In the genomic region with DNA sequence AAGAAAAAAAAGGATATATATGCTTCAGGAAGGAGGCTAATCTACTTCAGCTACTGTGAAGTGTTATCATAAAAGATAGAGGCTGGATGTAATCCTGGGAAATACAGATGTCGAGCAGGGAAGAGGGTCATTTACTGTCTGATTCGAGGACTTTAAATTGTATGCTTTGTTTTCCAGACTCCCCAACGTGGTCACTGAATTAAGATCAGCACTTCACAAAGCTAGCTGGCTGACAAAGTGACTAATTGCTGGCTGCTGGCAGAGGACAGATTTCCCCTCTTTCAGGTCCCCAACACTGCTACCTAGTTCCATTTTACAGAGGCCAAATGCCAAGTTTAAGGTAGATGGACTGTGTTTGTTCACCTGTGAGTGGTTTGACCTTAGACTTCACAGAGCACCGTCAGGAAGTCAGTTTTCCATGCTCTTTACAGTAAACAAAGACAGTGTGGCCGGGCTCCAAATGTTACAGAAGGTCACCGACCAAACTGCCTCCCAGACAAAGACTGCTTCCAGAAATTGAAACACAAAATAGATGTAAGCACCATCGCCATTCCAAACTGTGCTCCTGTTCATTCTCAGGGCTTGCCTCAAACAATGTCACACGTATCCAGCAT, we compare ENCODE assay signal across 10 mouse cellular contexts.
DNase-seq lines count a peak whose midpoint lies in the region; ATAC-seq and TF ChIP-seq lines count a peak whose summit lies in the region.
"Had no signal": no experiment of that assay in that cellular context is flagged by ENCODE, and none has a peak within 500 bp of the region (broad histone marks: within the 10 kb centered on the region; RNA-seq: fewer than 3 reads in every experiment).

No protein-coding gene starts in this region.

- H3K4me2 ChIP-seq in heart, embryonic 12.5 days: no peak overlapping the region
- no peak overlapping the region for H3K4me2 ChIP-seq in heart, postnatal 0 days (ENCODE audit: low read depth, low read length)

- no peak for TF ChIP-seq EP300 in heart, adult 2 months (IDR thresholded peaks at IDR 0.05; ENCODE audit: insufficient read depth, low read depth, low read length)
- no peak for TF ChIP-seq EP300 in heart, postnatal 0 days (IDR thresholded peaks at IDR 0.05; ENCODE audit: low read depth)

- H3K4me1 ChIP-seq in heart, adult 2 months (ENCODE audit: control insufficient read depth, insufficient read depth, low read length): peaks cover 4% of the 10 kb centered on the region
- peaks cover 41% of the 10 kb centered on the region for H3K4me1 ChIP-seq in heart, embryonic 12.5 days (replicated peaks)
- peaks cover 21% of the 10 kb centered on the region for H3K4me1 ChIP-seq in heart, postnatal 0 days (ENCODE audit: control insufficient read depth, insufficient read depth)
- H3K4me1 ChIP-seq in limb, embryonic 10.5 days: peaks cover 16% of the 10 kb centered on the region

- no peak for ATAC-seq in heart, embryonic 12.5 days (ENCODE audit: insufficient number of reproducible peaks, low FRiP score)
- 0 out of 2 replicates have a peak, but pooled peaks have one; percentile 19 for ATAC-seq in heart, postnatal 0 days (ENCODE audit: insufficient read depth, low read depth)

- no peak overlapping the region for H3K9ac ChIP-seq in heart, adult 2 months (ENCODE audit: low read depth, low read length)
- no peak overlapping the region for H3K9ac ChIP-seq in heart, embryonic 12.5 days
- no peak overlapping the region for H3K9ac ChIP-seq in heart, postnatal 0 days (replicated peaks; ENCODE audit: low read depth, low read length)

- no peak overlapping the region for H3K4me3 ChIP-seq in heart, adult 2 months
- H3K4me3 ChIP-seq in heart, embryonic 12.5 days: no peak overlapping the region
- no peak overlapping the region for H3K4me3 ChIP-seq in heart, postnatal 0 days (ENCODE audit: low read depth, low read length)
- no peak overlapping the region for H3K4me3 ChIP-seq in limb, embryonic 10.5 days
- H3K4me3 ChIP-seq: myocyte had no signal

- WGBS in heart, adult 2 months: 17% methylated on average over 8 of the region's 8 CpGs
- 29% methylated on average over 8 of the region's 8 CpGs for WGBS in heart, embryonic 12.5 days
- WGBS in heart, postnatal 0 days: 13% methylated on average over 8 of the region's 8 CpGs
- 40% methylated on average over 8 of the region's 8 CpGs for WGBS in limb, embryonic 10.5 days

- TF ChIP-seq POLR2A in heart, adult 2 months (IDR thresholded peaks at IDR 0.05; ENCODE audit: insufficient read depth, low read depth, low read length): no peak

- no peaks in the 10 kb centered on the region for H3K79me2 ChIP-seq in heart, adult 2 months (replicated peaks; ENCODE audit: control insufficient read depth, insufficient read depth, low read length)

- no peaks in the 10 kb centered on the region for H3K9me3 ChIP-seq in heart, embryonic 12.5 days (replicated peaks)
- no peaks in the 10 kb centered on the region for H3K9me3 ChIP-seq in heart, postnatal 0 days (replicated peaks; ENCODE audit: control insufficient read depth, low read length)
- H3K9me3 ChIP-seq in limb, embryonic 10.5 days (replicated peaks): no peaks in the 10 kb centered on the region

- peaks cover 5% of the 10 kb centered on the region; the same call in 1 of the 2 replicates for H3K36me3 ChIP-seq in heart, adult 2 months (ENCODE audit: control insufficient read depth, insufficient read depth, low read length)
- no peaks in the 10 kb centered on the region for H3K36me3 ChIP-seq in heart, embryonic 12.5 days
- H3K36me3 ChIP-seq in heart, postnatal 0 days (replicated peaks; ENCODE audit: control insufficient read depth, insufficient read depth, low read length): no peaks in the 10 kb centered on the region
- no peaks in the 10 kb centered on the region for H3K36me3 ChIP-seq in limb, embryonic 10.5 days

- no peak for TF ChIP-seq CTCF in heart, adult 2 months (IDR thresholded peaks at IDR 0.05)
- no peak for TF ChIP-seq CTCF in heart, postnatal 0 days (IDR thresholded peaks at IDR 0.05; ENCODE audit: low read depth)

- DNase-seq in heart, adult 2 months: peak; percentile 21 to 23
- peak; percentile 12 to 44 for DNase-seq in adrenal gland, postnatal 36 days
- peak; percentile 31 for DNase-seq in heart, postnatal 0 days (ENCODE audit: low spot score)
- no peak for DNase-seq in limb, embryonic 10.5 days (ENCODE audit: low spot score)
- no peak for DNase-seq in spleen, adult 12 weeks (ENCODE audit: low spot score)
- DNase-seq in retina, postnatal 1 day: no peak
- DNase-seq in B cell, adult 2 months: no peak
- DNase-seq: thymus, adult 18-20 months had no signal

- no peaks in the 10 kb centered on the region for H3K27me3 ChIP-seq in heart, adult 2 months (ENCODE audit: control insufficient read depth, insufficient read depth, low read length)
- no peaks in the 10 kb centered on the region for H3K27me3 ChIP-seq in heart, embryonic 12.5 days (replicated peaks)
- H3K27me3 ChIP-seq in heart, postnatal 0 days (ENCODE audit: control insufficient read depth, insufficient read depth, low read length): no peaks in the 10 kb centered on the region
- no peaks in the 10 kb centered on the region for H3K27me3 ChIP-seq in limb, embryonic 10.5 days (ENCODE audit: low read depth, poor library complexity, severe bottlenecking)

- intact Hi-C loops in heart, adult 2 months (cut with DNase I): loop anchor here (2.0 kb wide), 1 partner anchor 524 kb away; no protein-coding TSS in a partner anchor

- no peak overlapping the region for H3K27ac ChIP-seq in heart, adult 2 months
- no peak overlapping the region; the same call in 1 of the 2 replicates for H3K27ac ChIP-seq in heart, embryonic 12.5 days (ENCODE audit: poor library complexity, severe bottlenecking)
- H3K27ac ChIP-seq in heart, postnatal 0 days (ENCODE audit: low read depth): peak overlapping the region; percentile 23; the same call in 1 of the 2 replicates
- peak overlapping the region; percentile 39 for H3K27ac ChIP-seq in limb, embryonic 10.5 days

Comparison
In these comparisons a context has a peak if more than half of its experiments do, and no peak if none do; other contexts are left out.
1. H3K27ac ChIP-seq: peak in heart, postnatal 0 days (single experiment) and limb, embryonic 10.5 days (single experiment); none in heart, adult 2 months (single experiment) and heart, embryonic 12.5 days (single experiment).
2. DNase-seq: peak in heart, adult 2 months (2 of 2), adrenal gland, postnatal 36 days (2 of 2) and heart, postnatal 0 days (single experiment); none in limb, embryonic 10.5 days (single experiment), spleen, adult 12 weeks (single experiment), retina, postnatal 1 day (single experiment) and B cell, adult 2 months (0 of 2).